Mouse (Mus musculus) ES-E14 (cell line): Measurements from ENCODE around the gene Hmga1. TPM values are rescaled to one million over a fixed set of nuclear protein-coding genes. Genes with fewer than 3 reads are reported as not detected.

ENCODE experiments used
- DNase-seq: peaks from one replicate; pipeline ENCODE4 v3.0.0-alpha.2; 2013; ENCODE audit warnings: low read depth, low spot score
- H3K27ac ChIP-seq: 2 replicates; pipeline ENCODE4 v1.5.1; 2012; ENCODE audit warnings: low read depth, mild to moderate bottlenecking, low read length, moderate library complexity, mixed read lengths; ENCODE audit not compliant: poor library complexity, insufficient read depth, severe bottlenecking
- H3K36me3 ChIP-seq: 2 replicates; pipeline ENCODE4 v1.6.1; 2012; ENCODE audit warnings: mild to moderate bottlenecking, low read length, moderate library complexity, mixed read lengths; ENCODE audit not compliant: control insufficient read depth, poor library complexity, insufficient read depth, severe bottlenecking
- H3K4me1 ChIP-seq, 2 experiments: fragments of 150-350 bp in 1 of 2; sonication (generic) in 1 of 2; 2 replicates each; pipeline ENCODE4 v1.6.1; 2012; ENCODE audit warnings: low read length in 2 of 2, mild to moderate bottlenecking in 1 of 2, mixed read lengths in 1 of 2; ENCODE audit not compliant: control insufficient read depth in 2 of 2, insufficient read depth in 2 of 2, poor library complexity in 1 of 2
- H3K4me3 ChIP-seq, 2 experiments: fragments of 150-350 bp in 1 of 2; sonication (generic) in 1 of 2; 2 replicates each; pipeline ENCODE4 v1.5.1; 2012; ENCODE audit warnings: low read length in 2 of 2, low read depth in 1 of 2, mild to moderate bottlenecking in 1 of 2, mixed read lengths in 1 of 2; ENCODE audit not compliant: insufficient read depth in 1 of 2, poor library complexity in 1 of 2, severe bottlenecking in 1 of 2
- H3K9ac ChIP-seq: 2 replicates; pipeline ENCODE4 v1.6.1; 2012; ENCODE audit warnings: low read depth, mild to moderate bottlenecking, low read length, mixed read lengths; ENCODE audit not compliant: poor library complexity, insufficient read depth, severe bottlenecking
- H3K9me3 ChIP-seq: fragments of 150-350 bp; sonication (generic); 2 replicates; pipeline ENCODE4 v1.6.1; 2012; ENCODE audit warnings: low read depth, mild to moderate bottlenecking, low read length; ENCODE audit not compliant: control insufficient read depth, insufficient read depth
- CHD2 ChIP-seq: IDR thresholded peaks from 2 replicates; pipeline ENCODE4 v1.6.1; 2014; ENCODE audit warnings: mild to moderate bottlenecking, low read depth, low read length, inconsistent platforms
- HCFC1 ChIP-seq: IDR thresholded peaks from 2 replicates; pipeline ENCODE4 v1.6.1; 2012; ENCODE audit warnings: low read length, inconsistent platforms, borderline replicate concordance; ENCODE audit not compliant: insufficient read depth
- MAFK ChIP-seq: IDR thresholded peaks from 2 replicates; pipeline ENCODE4 v1.6.1; 2014; ENCODE audit warnings: mild to moderate bottlenecking, low read depth, low read length, inconsistent platforms; ENCODE audit not compliant: insufficient read depth
- ZC3H11A ChIP-seq: IDR thresholded peaks from 2 replicates; pipeline ENCODE4 v1.6.1; 2012; ENCODE audit warnings: low read depth, mild to moderate bottlenecking, inconsistent platforms, low read length, borderline replicate concordance
- ZNF384 ChIP-seq: IDR thresholded peaks from 2 replicates; pipeline ENCODE4 v1.6.1; 2012; ENCODE audit warnings: low read depth, low read length, inconsistent platforms
- in situ Hi-C, 2 experiments: fragments of 600-800 bp; cut with MboI; formaldehyde crosslinking; loops; one replicate each; pipeline ENCODE4 v1.15.1; 2025; ENCODE audit warnings: low sequenced_read_pairs in 2 of 2, inconsistent platforms in 1 of 2; ENCODE audit not compliant: unreplicated experiment in 2 of 2
- total RNA-seq: library from RNA; depleted of rRNA; stranded (reverse); fragments of 300-350 nt; gene quantifications from 2 replicates; pipeline ENCODE4 v1.2.3, GENCODE M21; 2012

The Hmga1 gene
- total RNA-seq, 1 experiment: 175 TPM

- peaks cover 7 to 13% of the 10 kb centered on the region in 2 experiments; a peak in 3 of 4 replicates for H3K4me1 ChIP-seq
- H3K9me3 ChIP-seq: no peaks in the 10 kb centered on the region
- H3K4me3 ChIP-seq: no peak overlapping the region
- no peak overlapping the region for H3K9ac ChIP-seq
- no peak for TF ChIP-seq CHD2
- TF ChIP-seq ZNF384: no peak
- no peak for TF ChIP-seq HCFC1
- no peak for TF ChIP-seq ZC3H11A
- peaks cover 28% of the 10 kb centered on the region for H3K36me3 ChIP-seq
- H3K27ac ChIP-seq: 0 out of 2 replicates have a peak overlapping the region, but pooled peaks have one; percentile 11
- DNase-seq: no peak
- in situ Hi-C loops: no loop called here
These were observed 4.7 kb downstream of the Hmga1 start for GRCm38 (mm10) chr17:27560926-27561480.

DNA sequence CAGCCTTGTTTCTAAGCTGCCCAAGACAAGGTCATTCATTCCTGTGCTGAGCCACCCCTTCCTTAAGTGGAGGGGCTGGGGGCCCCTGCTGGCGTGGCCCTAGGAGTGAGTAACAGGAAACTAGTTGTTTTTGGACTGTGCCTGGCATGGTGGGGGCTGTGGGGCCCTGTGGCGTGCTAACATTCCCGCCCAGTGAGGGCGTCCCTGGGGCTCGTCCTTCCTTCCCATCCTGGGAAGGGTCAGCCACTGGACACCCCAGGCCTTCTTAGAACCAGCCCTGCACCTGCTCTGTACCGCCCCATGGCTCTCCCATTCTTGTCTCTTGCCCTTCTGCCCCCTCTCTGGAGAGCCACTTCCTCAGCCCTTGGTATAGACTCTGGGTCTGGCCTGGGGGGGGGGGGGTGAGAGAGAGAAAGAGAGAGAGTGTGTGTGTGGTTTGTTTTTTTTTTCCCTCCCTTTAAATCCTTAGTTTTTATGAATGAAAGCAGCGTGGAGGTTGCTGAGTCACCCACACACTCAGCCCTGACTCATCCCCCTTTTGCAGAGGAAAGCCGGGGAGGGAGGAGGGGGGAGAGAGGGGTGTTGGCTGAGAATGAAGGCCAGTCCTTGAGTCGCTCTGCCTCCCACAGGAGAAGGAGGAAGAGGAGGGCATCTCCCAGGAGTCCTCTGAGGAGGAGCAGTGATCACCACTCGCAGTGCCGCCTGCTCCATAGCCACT, 5.7 kb downstream of the Hmga1 start:
- Histone ChIP-seq H3K4me1 (peaks cover 7 to 13% of the 10 kb centered on the region in 2 experiments; a peak in 3 of 4 replicates), H3K36me3 (peaks cover 28% of the 10 kb centered on the region), H3K9me3 (no peaks in the 10 kb centered on the region), H3K9ac (peak overlapping the region; percentile 7; the same call in 1 of the 2 replicates), H3K4me3 (no peak overlapping the region), H3K27ac (peak overlapping the region; percentile 62)
- in situ Hi-C loops: no loop called here
- TF ChIP-seq ZC3H11A (no peak), HCFC1 (no peak), ZNF384 (no peak), CHD2 (no peak), MAFK (peak; percentile 74; the same call in 1 of the 2 replicates)
- DNase-seq: no peak

DNA sequence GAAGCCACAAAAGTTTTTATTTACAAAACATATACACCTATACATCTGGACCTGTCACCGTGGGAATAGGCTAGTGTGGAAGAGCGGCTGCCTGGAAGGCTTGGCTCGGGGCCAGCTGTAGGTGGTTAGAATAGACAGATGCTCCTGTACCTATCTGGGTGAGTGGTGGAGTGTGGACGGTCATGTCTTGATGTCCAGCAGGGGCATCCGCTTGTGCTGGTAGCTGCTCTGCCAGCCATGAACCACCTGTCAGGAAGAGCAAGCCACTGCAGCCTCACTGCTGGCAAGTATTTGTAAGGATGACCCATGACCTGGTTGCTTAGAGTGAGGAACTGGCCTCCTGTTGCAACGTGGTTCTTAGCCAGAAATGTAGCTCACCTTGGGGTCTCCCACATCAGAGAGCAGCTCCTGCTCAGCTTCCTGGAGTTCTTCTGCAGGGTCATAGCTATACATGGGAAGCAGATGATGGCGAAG, 7.5 kb downstream of the Hmga1 start:
- Histone ChIP-seq H3K4me1 (peaks cover 7 to 13% of the 10 kb centered on the region in 2 experiments; a peak in 3 of 4 replicates), H3K27ac (no peak overlapping the region), H3K9ac (no peak overlapping the region), H3K4me3 (no peak overlapping the region), H3K36me3 (peaks cover 26% of the 10 kb centered on the region), H3K9me3 (no peaks in the 10 kb centered on the region)
- in situ Hi-C loops: no loop called here
- DNase-seq: no peak
- TF ChIP-seq ZNF384 (no peak), CHD2 (no peak), MAFK (no peak), ZC3H11A (no peak), HCFC1 (no peak)

- H3K4me1 ChIP-seq: peaks cover 7 to 13% of the 10 kb centered on the region in 2 experiments; a peak in 3 of 4 replicates
- H3K4me3 ChIP-seq: peak overlapping the region; percentile 69
- peak overlapping the region; percentile 6; the same call in 1 of the 2 replicates for H3K27ac ChIP-seq
- no peak for DNase-seq
- peak overlapping the region; percentile 59 for H3K9ac ChIP-seq
- H3K9me3 ChIP-seq: no peaks in the 10 kb centered on the region
- TF ChIP-seq ZNF384 (no peak), ZC3H11A (no peak), CHD2 (no peak), MAFK (no peak), HCFC1 (no peak)
- peaks cover 26% of the 10 kb centered on the region for H3K36me3 ChIP-seq
- in situ Hi-C loops: no loop called here
These were observed 8.3 kb downstream of the Hmga1 start for GRCm38 (mm10) chr17:27564391-27565162.
